ENCODE assay signal across 8 mouse cellular contexts in genomic region chr15:31367481-31368200, GRCm38 (mm10). TPM values are rescaled to one million over a fixed set of nuclear protein-coding genes. Genes with fewer than 3 reads are reported as not detected.
DNase-seq lines count a peak whose midpoint lies in the region; ATAC-seq and TF ChIP-seq lines count a peak whose summit lies in the region.

Gene Ankrd33b, minus strand, starts transcription at chr15:31367726.

- H3K4me3 ChIP-seq in CH12.LX (replicated peaks in 1 of 3; ENCODE audit: low read depth in 2 of 3, low read length in 2 of 3, poor library complexity in 1 of 3): peak within 1 kb of the TSS; percentile 85 to 99 (median 98)
- H3K4me3 ChIP-seq in forebrain, postnatal 0 days (ENCODE audit: low read depth, low read length): peak within 1 kb of the TSS; percentile 55
- peak within 1 kb of the TSS; percentile 52 for H3K4me3 ChIP-seq in hindbrain, embryonic 12.5 days

- DNase-seq in CH12.LX (ENCODE audit: extremely low read depth): peak; percentile 75
- DNase-seq in ZHBTc4 (ENCODE audit: low read depth, low spot score): peak; percentile 80
- DNase-seq in forebrain, postnatal 0 days: peak; percentile 29
- DNase-seq in layer of hippocampus, postnatal 25 days (ENCODE audit: extremely low spot score in 1 of 2, low spot score in 1 of 2): peak; percentile 50 to 59
- peak; percentile 81 for DNase-seq in lung, postnatal 25 days (ENCODE audit: low spot score)
- peak; percentile 44 for DNase-seq in right cerebral cortex, postnatal 14 days

- peak within 1 kb of the TSS; percentile 91 for H3K27ac ChIP-seq in CH12.LX (ENCODE audit: insufficient read depth, low read depth)
- H3K27ac ChIP-seq in forebrain, postnatal 0 days (ENCODE audit: low read depth, low read length): no peak within 1 kb of the TSS
- H3K27ac ChIP-seq in hindbrain, embryonic 12.5 days: no peak within 1 kb of the TSS

- peaks cover 11 to 29% of the 10 kb centered on the region in 2 experiments for H3K36me3 ChIP-seq in CH12.LX (replicated peaks in 1 of 2; ENCODE audit: control insufficient read depth in 1 of 2, insufficient read depth in 1 of 2, low read length in 1 of 2)
- no peaks in the 10 kb centered on the region for H3K36me3 ChIP-seq in forebrain, postnatal 0 days (ENCODE audit: insufficient read depth)
- H3K36me3 ChIP-seq in hindbrain, embryonic 12.5 days: no peaks in the 10 kb centered on the region

- peak within 1 kb of the TSS; percentile 88 for H3K9ac ChIP-seq in CH12.LX (ENCODE audit: insufficient read depth, low read depth)
- H3K9ac ChIP-seq in forebrain, postnatal 0 days: peak within 1 kb of the TSS; percentile 43
- peak within 1 kb of the TSS; percentile 63 for H3K9ac ChIP-seq in hindbrain, embryonic 12.5 days

- TF ChIP-seq CTCF in CH12.LX (conservative IDR thresholded peaks at IDR 0.05 in 1 of 2, IDR thresholded peaks at IDR 0.05 in 1 of 2; ENCODE audit: low read depth in 2 of 2, low read length in 2 of 2): no peak
- no peak for TF ChIP-seq CTCF in forebrain, postnatal 0 days (IDR thresholded peaks at IDR 0.05; ENCODE audit: low read depth)

- no peak for TF ChIP-seq RAD21 in CH12.LX (IDR thresholded peaks at IDR 0.05; ENCODE audit: low read depth, low read length)

- H3K79me2 ChIP-seq in CH12.LX (replicated peaks; ENCODE audit: control insufficient read depth, extremely low read depth, insufficient read depth, poor library complexity, severe bottlenecking): peaks cover 47% of the 10 kb centered on the region

- peaks cover 13 to 44% of the 10 kb centered on the region in 2 experiments for H3K4me1 ChIP-seq in CH12.LX (ENCODE audit: control insufficient read depth in 1 of 2, insufficient read depth in 2 of 2)
- peaks cover 9% of the 10 kb centered on the region for H3K4me1 ChIP-seq in forebrain, postnatal 0 days (ENCODE audit: insufficient read depth)
- peaks cover 34% of the 10 kb centered on the region for H3K4me1 ChIP-seq in hindbrain, embryonic 12.5 days

- peak; percentile 61 for ATAC-seq in forebrain, postnatal 0 days
- peak; percentile 53 for ATAC-seq in hindbrain, embryonic 12.5 days (ENCODE audit: low FRiP score)
- ATAC-seq in monocyte, adult 5-6 weeks (replicated peaks; ENCODE audit: insufficient number of reproducible peaks, low FRiP score, low TSS enrichment, poor library complexity, severe bottlenecking): no peak

- TF ChIP-seq POLR2A in CH12.LX (IDR thresholded peaks at IDR 0.05; ENCODE audit: low read depth, low read length): peak; percentile 85

- no peaks in the 10 kb centered on the region for H3K27me3 ChIP-seq in CH12.LX (replicated peaks)
- H3K27me3 ChIP-seq in forebrain, postnatal 0 days (ENCODE audit: insufficient read depth, low read length): peaks cover 26% of the 10 kb centered on the region
- H3K27me3 ChIP-seq in hindbrain, embryonic 12.5 days: peaks cover 73% of the 10 kb centered on the region

- TF ChIP-seq EP300 in CH12.LX (IDR thresholded peaks at IDR 0.05; ENCODE audit: low read length): no peak; the same call in none of the 2 replicates

- peaks cover 10% of the 10 kb centered on the region for H3K9me3 ChIP-seq in CH12.LX (replicated peaks; ENCODE audit: low read length)
- H3K9me3 ChIP-seq in forebrain, postnatal 0 days (ENCODE audit: low read length): no peaks in the 10 kb centered on the region
- no peaks in the 10 kb centered on the region for H3K9me3 ChIP-seq in hindbrain, embryonic 12.5 days (replicated peaks)

- under 1% methylated on average over 43 of the region's 49 CpGs for WGBS in forebrain, postnatal 0 days
- WGBS in hindbrain, embryonic 12.5 days: under 1% methylated on average over 43 of the region's 49 CpGs

- dilution Hi-C loops in CH12.LX (cut with MboI; ENCODE audit: extremely low pct_ligation_motif_present, extremely low pct_unique_long_range_greater_than_20kb, low sequenced_read_pairs): no loop called here

- in situ Hi-C loops in CH12.LX (cut with MboI; ENCODE audit: low pct_ligation_motif_present, low pct_unique_long_range_greater_than_20kb, low sequenced_read_pairs): loop anchor here (5.0 kb wide), 1 partner anchor 45 kb away; no protein-coding TSS in a partner anchor

- peak within 1 kb of the TSS; percentile 63 for H3K4me2 ChIP-seq in CH12.LX (ENCODE audit: insufficient read depth, low read depth, poor library complexity, severe bottlenecking)
- peak within 1 kb of the TSS; percentile 86 for H3K4me2 ChIP-seq in forebrain, postnatal 0 days (ENCODE audit: low read depth)
- peak within 1 kb of the TSS; percentile 99 for H3K4me2 ChIP-seq in hindbrain, embryonic 12.5 days (replicated peaks)

TF ChIP-seq in CH12.LX, 34 proteins besides CTCF, POLR2A, EP300 and RAD21:
- TF ChIP-seq SMC3 (IDR thresholded peaks at IDR 0.05; ENCODE audit: low read depth, low read length) (no peak; the same call in 1 of the 2 replicates), UBTF (IDR thresholded peaks at IDR 0.05; ENCODE audit: low read depth, low read length) (0 out of 2 replicates have a peak, but pooled peaks have one; percentile 79), JUN (IDR thresholded peaks at IDR 0.05; ENCODE audit: insufficient read depth, low read depth, low read length) (no peak), KAT2A (IDR thresholded peaks at IDR 0.05; ENCODE audit: insufficient replicate concordance, low read length) (no peak), E2F4 (IDR thresholded peaks at IDR 0.05; ENCODE audit: insufficient replicate concordance, low read depth, low read length) (no peak), MEF2A (IDR thresholded peaks at IDR 0.05; ENCODE audit: borderline replicate concordance, low read depth, low read length) (no peak; the same call in 1 of the 2 replicates), NELFE (IDR thresholded peaks at IDR 0.05; ENCODE audit: low read depth, low read length) (peak; percentile 87), BHLHE40 (IDR thresholded peaks at IDR 0.05; ENCODE audit: low read depth, low read length) (peak; percentile 55), MAX (IDR thresholded peaks at IDR 0.05; ENCODE audit: low read length) (0 out of 2 replicates have a peak, but pooled peaks have one; percentile 3), JUND (conservative IDR thresholded peaks at IDR 0.05; ENCODE audit: low read depth, low read length) (no peak), ZKSCAN1 (IDR thresholded peaks at IDR 0.05; ENCODE audit: borderline replicate concordance, low read depth, low read length) (no peak), ELF1 (IDR thresholded peaks at IDR 0.05; ENCODE audit: low read depth, low read length) (no peak), USF2 (conservative IDR thresholded peaks at IDR 0.05; ENCODE audit: low read depth, low read length) (no peak), SIN3A (IDR thresholded peaks at IDR 0.05; ENCODE audit: low read length) (peak; percentile 22; the same call in 1 of the 2 replicates), USF1 (IDR thresholded peaks at IDR 0.05; ENCODE audit: low read depth, low read length) (no peak), ZMIZ1 (IDR thresholded peaks at IDR 0.05; ENCODE audit: low read depth, low read length) (no peak; the same call in 1 of the 2 replicates), POLR2AphosphoS2 (IDR thresholded peaks at IDR 0.05; ENCODE audit: low read depth, low read length) (0 out of 2 replicates have a peak, but pooled peaks have one; percentile 42), ZNF384 (IDR thresholded peaks at IDR 0.05; ENCODE audit: low read depth, low read length) (no peak), ETS1 (conservative IDR thresholded peaks at IDR 0.05; ENCODE audit: low read depth, low read length) (peak; percentile 21; the same call in 1 of the 2 replicates), IRF4 (IDR thresholded peaks at IDR 0.05; ENCODE audit: low read depth, low read length) (no peak), ZC3H11A (IDR thresholded peaks at IDR 0.05; ENCODE audit: low read depth, low read length) (no peak), MXI1 (IDR thresholded peaks at IDR 0.05; ENCODE audit: low read depth, low read length) (no peak), MYC (IDR thresholded peaks at IDR 0.05; ENCODE audit: low read depth, low read length) (no peak), GABPA (IDR thresholded peaks at IDR 0.05; ENCODE audit: insufficient replicate concordance, low read depth, low read length) (no peak), CHD1 (IDR thresholded peaks at IDR 0.05; ENCODE audit: low read depth, low read length) (no peak), MAFK (IDR thresholded peaks at IDR 0.05; ENCODE audit: insufficient replicate concordance, low read length) (no peak), HCFC1 (IDR thresholded peaks at IDR 0.05; ENCODE audit: low read depth, low read length) (0 out of 2 replicates have a peak, but pooled peaks have one; percentile 4), TBP (conservative IDR thresholded peaks at IDR 0.05; ENCODE audit: low read depth, low read length) (peak; percentile 62; the same call in 1 of the 2 replicates), NRF1 (IDR thresholded peaks at IDR 0.05; ENCODE audit: low read depth, low read length) (peak; percentile 49; the same call in 1 of the 2 replicates), CHD2 (IDR thresholded peaks at IDR 0.05; ENCODE audit: low read length) (no peak; the same call in 1 of the 2 replicates), RCOR1 (conservative IDR thresholded peaks at IDR 0.05; ENCODE audit: low read depth, low read length) (no peak), TCF12 (IDR thresholded peaks at IDR 0.05; ENCODE audit: low read depth, low read length) (peak; percentile 69), MAZ (IDR thresholded peaks at IDR 0.05; ENCODE audit: low read depth, low read length) (peak; percentile 70; the same call in 1 of the 2 replicates), PAX5 (IDR thresholded peaks at IDR 0.05; ENCODE audit: low read length) (no peak)
TF ChIP-seq in CH12.LX: peak in this region for 12.

RNA-seq across cellular contexts. Expression of gene Ankrd33b, which starts in this region (rescaled TPM):
- total RNA-seq in CH12.LX (2012; rRNA removed) (38.1 and 50.0 TPM in 2 replicates), CH12.LX (2014; rRNA removed) (69.1 and 69.6 TPM in 2 replicates)
- 55.3 and 60.3 TPM in 2 replicates for polyA plus RNA-seq in CH12.LX (2012; ENCODE audit: insufficient read length, low read depth)
- 1.3 TPM in 2 replicates for total RNA-seq in forebrain, postnatal 0 days (2014; rRNA removed)
- 1.1 and 1.2 TPM in 2 replicates for polyA plus RNA-seq in forebrain, postnatal 0 days (2015; fragmentation: Nextera tagmentation; extraction: Ambion mirVana)
- 0.85 and 0.87 TPM in 2 replicates for polyA plus RNA-seq in hindbrain, embryonic 12.5 days (2016; fragmentation: Nextera tagmentation; extraction: Ambion mirVana)
- 10 to 100 TPM; 45.8 to 52.8 TPM for total RNA-seq in layer of hippocampus, postnatal 25 days (2021)
- total RNA-seq in monocyte, adult 5-6 weeks (2017): 0.97 to 11.6 TPM (median 9.1 TPM) in 3 replicates

Comparison
In these comparisons a context has a peak if more than half of its experiments do, and no peak if none do; other contexts are left out.
1. RNA of gene Ankrd33b (polyA plus RNA-seq): 55.3 to 60.3 TPM in CH12.LX; 1.1 to 1.2 TPM in forebrain, postnatal 0 days and 0.85 to 0.87 TPM in hindbrain, embryonic 12.5 days; every median in the first group is over 10 times any median in the second.
2. Peak in ATAC-seq, H3K4me3 ChIP-seq, H3K9ac ChIP-seq and H3K4me2 ChIP-seq in hindbrain, embryonic 12.5 days; RNA of the gene not detected or under 1 TPM.
3. DNase-seq: peak in every context shown above with its lines; median percentile 81 in lung, postnatal 25 days; 80 in ZHBTc4; 75 in CH12.LX; 54 in layer of hippocampus, postnatal 25 days; 44 in right cerebral cortex, postnatal 14 days; 29 in forebrain, postnatal 0 days.
4. Peak in every context shown above with its lines, with median percentiles within 50 percentile points of each other: H3K4me2 ChIP-seq, H3K4me3 ChIP-seq and H3K9ac ChIP-seq.